Mouse (Mus musculus) liver, embryonic 11.5 days (tissue): ENCODE results near the gene Sat2. TPM values are rescaled to one million over a fixed set of nuclear protein-coding genes. Genes with fewer than 3 reads are reported as not detected.
A peak's percentile ranks its signal among the peaks of the same experiment; 100 is the strongest.

ENCODE experiments used
- ATAC-seq: fragments of 200-750 bp; cut with Nextera tagmentation; replicated peaks from 2 replicates; pipeline ENCODE4 v1.8.0; 2017; ENCODE audit warnings: moderate number of reproducible peaks, mild to moderate bottlenecking, moderate TSS enrichment, moderate library complexity; ENCODE audit not compliant: low FRiP score
- DNase-seq: peaks from one replicate; pipeline ENCODE4 v3.0.0-alpha.2; 2017; ENCODE audit warnings: low spot score
- H3K27ac ChIP-seq: fragments of 300-500 bp; sonication (generic); 2 replicates; pipeline ENCODE4 v1.5.1; 2014; ENCODE audit warnings: mild to moderate bottlenecking, low read depth, low read length, control low read depth
- H3K27me3 ChIP-seq: fragments of 300-500 bp; sonication (generic); replicated peaks from 2 replicates; pipeline ENCODE4 v1.6.1; 2014; ENCODE audit warnings: low read length, mixed read lengths; ENCODE audit not compliant: control insufficient read depth, insufficient read depth
- H3K36me3 ChIP-seq: fragments of 300-500 bp; sonication (generic); 2 replicates; pipeline ENCODE4 v1.6.1; 2014; ENCODE audit warnings: mild to moderate bottlenecking, low read length, moderate library complexity, mixed read lengths; ENCODE audit not compliant: control insufficient read depth, insufficient read depth
- H3K4me1 ChIP-seq: fragments of 300-500 bp; sonication (generic); replicated peaks from 2 replicates; pipeline ENCODE4 v1.6.1; 2014; ENCODE audit warnings: low read length, mixed read lengths; ENCODE audit not compliant: control insufficient read depth, insufficient read depth
- H3K4me2 ChIP-seq: fragments of 300-500 bp; sonication (generic); 2 replicates; pipeline ENCODE4 v1.6.1; 2014; ENCODE audit warnings: mild to moderate bottlenecking, control low read depth, moderate library complexity
- H3K4me3 ChIP-seq: fragments of 300-500 bp; sonication (generic); 2 replicates; pipeline ENCODE4 v1.5.1; 2014; ENCODE audit warnings: low read depth, low read length, control low read depth
- H3K9ac ChIP-seq: fragments of 300-500 bp; sonication (generic); 2 replicates; pipeline ENCODE4 v1.6.1; 2014; ENCODE audit warnings: low read depth, low read length, control low read depth
- H3K9me3 ChIP-seq: fragments of 300-500 bp; sonication (generic); 2 replicates; pipeline ENCODE4 v1.6.1; 2016; ENCODE audit warnings: low read length, inconsistent platforms, mixed read lengths; ENCODE audit not compliant: control insufficient read depth
- WGBS: fragments of 180-500 bp; shearing (Covaris S2); extraction: QIAGEN DNeasy Blood & Tissue Kit; methylation state at CpG from one replicate; pipeline ENCODE4 v1.1.7; 2014; 5-methylcytosine and 5-hydroxymethylcytosine counted together
- microRNA counts: library from miRNA; unstranded; fragments of <30 nt; microRNA quantifications from one replicate; lab custom pipeline; 2015
- microRNA-seq: library from miRNA; unstranded; fragments of <30 nt; microRNA quantifications from one replicate; pipeline ENCODE4, GENCODE M21; 2017; ENCODE audit warnings: borderline number of aligned reads
- polyA plus RNA-seq: library from polyadenylated mRNA; unstranded; fragments of >200 nt; fragmentation: Nextera tagmentation; extraction: Ambion mirVana; gene quantifications from 2 replicates; pipeline ENCODE4 v1.2.1, GENCODE M21; 2014

Sat2 gene
- polyA plus RNA-seq, 1 experiment from 2014 or later, result 16.7 TPM

DNA sequence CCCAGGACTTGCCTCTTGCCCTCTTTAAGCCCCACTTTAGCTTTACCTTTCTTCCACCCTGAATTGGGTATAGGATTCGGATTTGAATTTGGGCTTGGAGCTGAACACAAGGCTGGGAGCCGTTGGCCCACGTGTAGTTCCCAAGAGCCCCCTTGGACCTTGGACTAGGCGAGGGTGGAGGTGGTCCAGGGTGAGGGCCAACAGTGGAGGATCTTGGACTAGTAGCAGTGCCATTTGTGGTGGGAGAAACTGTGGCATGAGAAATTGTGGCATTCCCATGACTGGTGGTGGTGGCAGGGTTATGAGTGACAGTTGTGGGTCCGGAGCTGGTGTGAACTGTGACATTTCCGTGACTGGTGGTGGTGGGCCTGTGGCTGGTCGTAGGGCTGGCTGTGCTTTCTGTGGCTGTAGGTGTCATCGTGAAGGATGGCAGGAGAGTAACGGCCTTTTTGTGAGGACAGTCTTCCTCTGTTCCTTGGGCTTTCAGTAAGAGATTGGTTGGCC is 43.7 kb downstream of the Sat2 start:
- ATAC-seq (no peak), DNase-seq (no peak)
- Histone ChIP-seq H3K36me3 (peaks cover 45% of the 10 kb centered on the region), H3K4me2 (peak overlapping the region; percentile 13; the same call in 1 of the 2 replicates), H3K27me3 (no peaks in the 10 kb centered on the region), H3K27ac (0 out of 2 replicates have a peak overlapping the region, but pooled peaks have one; percentile 39), H3K9me3 (no peaks in the 10 kb centered on the region), H3K4me1 (peaks cover 37% of the 10 kb centered on the region), H3K4me3 (no peak overlapping the region; the same call in 1 of the 2 replicates), H3K9ac (no peak overlapping the region)
- 71% methylated on average over 9 of the region's 9 CpGs for WGBS

DNA sequence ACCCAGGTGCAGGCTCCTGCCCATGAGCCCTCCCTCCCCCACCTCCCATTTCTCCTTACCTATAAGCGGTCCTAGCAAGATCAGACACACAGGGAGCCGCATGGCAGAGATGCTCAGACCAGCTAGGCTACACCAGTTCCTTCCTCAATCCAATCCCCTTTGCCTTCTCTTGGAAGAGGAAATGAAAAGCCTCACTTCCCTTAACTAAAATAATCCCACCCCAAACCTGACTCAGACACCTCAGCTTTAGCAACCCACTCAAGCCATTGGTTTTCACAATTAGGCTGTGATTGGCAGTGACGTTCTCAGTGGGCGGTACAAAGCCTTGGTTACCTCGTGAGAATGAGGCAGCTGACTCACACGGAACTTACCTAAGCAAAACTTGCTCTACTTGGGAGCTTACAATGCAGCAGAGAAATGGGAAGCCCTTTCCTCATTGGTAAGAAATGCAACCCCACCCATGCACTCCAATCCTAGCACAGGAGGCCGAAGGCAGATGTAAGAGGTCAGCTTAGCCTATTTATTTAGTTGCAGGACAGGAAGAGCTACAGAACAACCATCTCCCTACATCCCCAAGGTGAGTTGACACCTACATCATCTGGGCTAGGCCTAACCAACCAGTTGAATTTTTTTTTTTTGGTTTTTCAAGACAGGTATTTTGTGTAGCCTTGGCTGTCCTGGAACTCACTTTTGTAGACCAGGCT is 44.3 kb downstream of the Sat2 start, which contains the start of gene Cd68:
Cd68 (minus strand) TSS at position 193 of the 704 bp plus-strand sequence.
- no peak for DNase-seq
- 0 out of 2 replicates have a peak, but pooled peaks have one; percentile 5 for ATAC-seq
- H3K4me2 ChIP-seq, result peak within 1 kb of the TSS; percentile 13
- 18% methylated on average over 7 of the region's 7 CpGs for WGBS
- H3K9me3 ChIP-seq, result no peaks in the 10 kb centered on the region
- H3K4me1 ChIP-seq, result peaks cover 33% of the 10 kb centered on the region
- no peak within 1 kb of the TSS; the same call in 1 of the 2 replicates for H3K4me3 ChIP-seq
- peak within 1 kb of the TSS; percentile 39; the same call in 1 of the 2 replicates for H3K27ac ChIP-seq
- no peaks in the 10 kb centered on the region for H3K27me3 ChIP-seq
- no peak within 1 kb of the TSS for H3K9ac ChIP-seq
- H3K36me3 ChIP-seq, result peaks cover 51% of the 10 kb centered on the region

DNA sequence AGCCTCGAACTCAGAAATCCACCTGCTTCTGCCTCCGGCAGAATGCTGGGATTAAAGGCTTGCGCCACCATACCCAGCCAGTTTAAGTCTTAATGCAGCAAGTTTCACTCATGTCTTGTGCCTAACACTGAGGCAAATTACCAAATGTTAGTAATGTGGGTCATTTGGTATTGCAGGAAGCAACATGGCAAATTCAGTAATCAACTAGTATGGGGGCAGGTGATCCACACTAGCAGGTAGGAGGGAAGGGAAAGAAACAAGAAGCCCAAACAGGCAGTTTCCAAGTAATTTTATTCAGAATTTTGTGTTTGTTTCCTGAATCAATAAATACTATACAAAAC is 44.8 kb downstream of the Sat2 start:
- Histone ChIP-seq H3K36me3 (peaks cover 51% of the 10 kb centered on the region), H3K27me3 (no peaks in the 10 kb centered on the region), H3K4me1 (peaks cover 28% of the 10 kb centered on the region), H3K4me2 (no peak overlapping the region), H3K4me3 (no peak overlapping the region), H3K9me3 (no peaks in the 10 kb centered on the region), H3K9ac (no peak overlapping the region), H3K27ac (no peak overlapping the region)
- no peak for DNase-seq
- no peak for ATAC-seq
- 76% methylated on average over 3 of the region's 3 CpGs for WGBS

DNA sequence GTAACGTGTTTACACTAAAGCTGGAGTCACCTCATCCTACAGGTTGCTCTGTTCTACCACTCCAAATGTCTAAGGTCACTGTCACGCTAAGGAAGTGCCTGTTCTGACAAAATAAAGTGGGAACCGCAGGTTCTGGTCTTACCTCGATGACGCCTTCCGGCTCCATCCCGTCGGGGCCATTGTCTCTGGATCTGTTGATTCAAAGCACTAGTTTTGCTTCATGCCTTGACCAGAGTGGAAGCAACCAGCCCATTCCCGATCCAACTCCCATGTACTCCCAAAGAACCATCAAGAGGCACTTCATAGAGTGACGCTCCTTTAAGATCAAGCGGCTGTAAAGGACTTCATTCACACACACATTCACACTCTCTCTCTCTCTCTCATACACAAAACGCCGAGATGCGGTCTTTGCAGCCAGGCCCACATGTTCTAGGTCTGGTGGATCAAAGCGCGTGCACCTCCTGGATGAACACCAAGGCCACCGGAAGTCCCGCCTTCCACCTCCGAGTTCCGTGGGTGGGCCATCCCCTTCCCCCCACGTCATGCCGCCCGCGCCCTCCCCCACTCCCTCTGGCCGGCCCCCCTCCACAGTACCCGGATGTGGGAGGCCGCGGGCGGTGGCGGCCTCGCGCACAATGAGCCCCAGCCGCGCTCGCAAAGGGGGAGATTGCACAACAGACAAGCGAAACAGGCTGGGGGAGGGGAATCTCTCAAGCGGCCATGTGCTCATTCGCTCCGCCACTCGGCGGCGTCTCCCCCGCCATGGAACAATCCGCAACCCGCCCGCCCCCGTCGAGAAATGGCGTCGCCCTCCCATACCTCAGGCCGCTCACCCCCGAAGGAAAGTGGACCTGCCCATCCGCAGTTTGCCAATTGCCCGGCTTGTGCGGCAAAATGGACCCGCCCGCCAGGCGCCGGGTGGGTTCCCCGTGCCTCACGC is 49.2 kb downstream of the Sat2 start:
- ATAC-seq (peak; percentile 56), DNase-seq (peak; percentile 90)
- H3K4me1 ChIP-seq, result peaks cover 17% of the 10 kb centered on the region
- peak overlapping the region; percentile 95 for H3K27ac ChIP-seq
- peaks cover 45% of the 10 kb centered on the region for H3K36me3 ChIP-seq
- under 1% methylated on average over 61 of the region's 61 CpGs for WGBS
- peak overlapping the region; percentile 100 for H3K9ac ChIP-seq
- H3K4me3 ChIP-seq, result peak overlapping the region; percentile 81
- H3K4me2 ChIP-seq, result peak overlapping the region; percentile 96
- H3K9me3 ChIP-seq, result no peaks in the 10 kb centered on the region
- H3K27me3 ChIP-seq, result no peaks in the 10 kb centered on the region

DNA sequence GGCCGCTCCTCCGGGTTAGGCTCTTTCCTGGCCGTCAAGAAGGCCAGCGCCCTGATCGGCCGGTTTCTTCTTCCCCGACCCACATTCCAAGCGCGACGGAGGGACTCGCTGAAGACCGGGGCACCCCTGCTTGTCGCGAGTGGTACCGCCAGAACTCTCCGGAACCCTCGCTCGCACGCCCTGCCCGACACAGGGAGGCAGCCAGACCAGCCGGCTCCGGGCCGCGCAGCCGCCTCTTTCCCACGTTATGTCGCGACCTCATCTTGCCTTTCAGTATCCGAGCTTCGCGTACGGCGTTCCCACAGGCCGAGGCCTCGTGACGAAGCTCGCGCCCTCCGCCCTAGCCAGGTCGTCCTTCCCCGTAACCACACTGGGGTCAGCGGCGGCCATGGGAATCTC is 49.9 kb downstream of the Sat2 start:
- H3K4me3 ChIP-seq, result peak overlapping the region; percentile 81
- H3K4me2 ChIP-seq, result peak overlapping the region; percentile 96
- H3K27ac ChIP-seq, result peak overlapping the region; percentile 95
- DNase-seq (peak; percentile 62), ATAC-seq (no peak)
- H3K27me3 ChIP-seq, result no peaks in the 10 kb centered on the region
- peaks cover 17% of the 10 kb centered on the region for H3K4me1 ChIP-seq
- H3K9me3 ChIP-seq, result no peaks in the 10 kb centered on the region
- WGBS, result 1% methylated on average over 43 of the region's 43 CpGs
- H3K36me3 ChIP-seq, result peaks cover 52% of the 10 kb centered on the region
- H3K9ac ChIP-seq, result peak overlapping the region; percentile 100

DNA sequence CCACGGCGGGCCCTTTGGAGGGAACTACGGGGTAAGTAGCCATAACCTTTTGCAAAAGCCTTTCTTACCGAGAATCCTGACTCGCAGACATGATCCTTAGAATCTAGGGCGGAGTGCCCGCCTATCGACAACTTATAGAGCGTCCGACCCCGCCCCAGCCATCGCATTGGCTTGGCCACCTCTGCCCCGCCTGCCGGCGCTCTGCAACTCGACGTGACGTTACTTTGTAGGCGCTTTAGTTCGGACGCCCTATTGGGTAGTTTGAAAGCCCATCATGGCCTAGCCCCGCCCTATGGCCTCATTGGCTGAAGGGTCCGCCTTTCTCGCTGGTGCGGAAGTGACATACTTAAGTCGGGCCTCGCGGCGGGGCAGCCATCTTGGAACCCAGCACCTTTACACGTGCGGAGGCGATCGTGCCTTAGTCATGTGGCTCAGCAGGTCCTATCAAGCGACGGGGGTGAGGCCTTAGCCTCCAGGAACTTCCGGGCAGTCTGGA is 50.4 kb downstream of the Sat2 start, which contains the start of gene Eif4a1:
Eif4a1 (minus strand) TSS at position 213 of the 496 bp plus-strand sequence.
- no peaks in the 10 kb centered on the region for H3K27me3 ChIP-seq
- H3K36me3 ChIP-seq, result peaks cover 54% of the 10 kb centered on the region
- peak within 1 kb of the TSS; percentile 96 for H3K4me2 ChIP-seq
- under 1% methylated on average over 36 of the region's 36 CpGs for WGBS
- H3K27ac ChIP-seq, result peak within 1 kb of the TSS; percentile 95
- peak; percentile 98 for DNase-seq
- H3K4me1 ChIP-seq, result peaks cover 17% of the 10 kb centered on the region
- ATAC-seq, result peak; percentile 97
- peak within 1 kb of the TSS; percentile 81 for H3K4me3 ChIP-seq
- peak within 1 kb of the TSS; percentile 100 for H3K9ac ChIP-seq
- no peaks in the 10 kb centered on the region for H3K9me3 ChIP-seq

MicroRNAs within 50 kb of the gene (microRNA counts, 519-probe panel; counts per million panel counts)
- microRNA mmu-miR-1934 (lab: Ali Mortazavi, UCI) (not detected), microRNA mmu-miR-467f (lab: Ali Mortazavi, UCI) (3,073 counts per million, percentile 12 among the panel's probes with 10 or more counts)

Small RNA genes lying within 50 kb of the gene (microRNA-seq; reads per million reads assigned to microRNA genes)
- gene Mir1934 (14.8 reads per million, percentile 27 among the genes with 10 or more reads in this experiment), gene Mir467f (not detected)

Other genes starting within 250 kb of the Sat2 start
- 151 and 178 TPM in 2 replicates for gene Naa38, start 226.5 kb upstream of the Sat2 start, polyA plus RNA-seq
- 19.7 and 19.9 TPM in 2 replicates for gene Cyb5d1, start 226.4 kb upstream of the Sat2 start, polyA plus RNA-seq
- 20.4 and 26.2 TPM in 2 replicates for gene Tmem88, start 223.8 kb upstream of the Sat2 start, polyA plus RNA-seq
- gene Kdm6b, start 208.3 kb upstream of the Sat2 start, polyA plus RNA-seq, result 15.4 and 17.4 TPM in 2 replicates
- 0.14 and 0.52 TPM in 2 replicates for gene Dnah2, start 72.9 kb upstream of the Sat2 start, polyA plus RNA-seq
- 1.8 and 2.4 TPM in 2 replicates for gene Efnb3, start 61.8 kb upstream of the Sat2 start, polyA plus RNA-seq
- gene Wrap53, start 41.8 kb upstream of the Sat2 start, polyA plus RNA-seq, result 33.7 and 39.3 TPM in 2 replicates
- 196 and 198 TPM in 2 replicates for gene Trp53, start 41.7 kb upstream of the Sat2 start, polyA plus RNA-seq
- gene Atp1b2, start 16.1 kb upstream of the Sat2 start, polyA plus RNA-seq, result 76.2 and 79.5 TPM in 2 replicates
- 42.9 and 43.8 TPM in 2 replicates for gene Shbg, start 4.1 kb upstream of the Sat2 start, polyA plus RNA-seq
- gene Fxr2, start 11.0 kb downstream of the Sat2 start, polyA plus RNA-seq, result 22.8 and 26.2 TPM in 2 replicates
- gene Sox15, start 33.3 kb downstream of the Sat2 start, polyA plus RNA-seq, result not detected in 2 replicates
- gene Mpdu1, start 40.6 kb downstream of the Sat2 start, polyA plus RNA-seq, result 20.7 and 24.0 TPM in 2 replicates
- 21.0 and 22.0 TPM in 2 replicates for gene Cd68, start 44.1 kb downstream of the Sat2 start, polyA plus RNA-seq
- gene Eif4a1, start 50.4 kb downstream of the Sat2 start, polyA plus RNA-seq, result 755 and 757 TPM in 2 replicates
- 75.4 and 79.1 TPM in 2 replicates for gene Senp3, start 60.1 kb downstream of the Sat2 start, polyA plus RNA-seq
- 0.37 TPM in 1 of 2 replicates, not detected in the other for gene Tnfsf13, start 63.8 kb downstream of the Sat2 start, polyA plus RNA-seq
- gene Tnfsf12, start 73.8 kb downstream of the Sat2 start, polyA plus RNA-seq, result 4.5 and 6.0 TPM in 2 replicates
- 1.7 and 2.6 TPM in 2 replicates for gene Tnfsfm13, start 74.1 kb downstream of the Sat2 start, polyA plus RNA-seq
- 46.1 and 48.9 TPM in 2 replicates for gene Polr2a, start 136.6 kb downstream of the Sat2 start, polyA plus RNA-seq
- gene Slc35g3, start 139.9 kb downstream of the Sat2 start, polyA plus RNA-seq, result not detected in 2 replicates
- 0.90 and 1.0 TPM in 2 replicates for gene Zbtb4, start 143.9 kb downstream of the Sat2 start, polyA plus RNA-seq
- gene Chrnb1, start 173.9 kb downstream of the Sat2 start, polyA plus RNA-seq, result 1.3 and 1.4 TPM in 2 replicates
- 1.2 TPM in 2 replicates for gene Fgf11, start 179.8 kb downstream of the Sat2 start, polyA plus RNA-seq
- 0.96 and 1.2 TPM in 2 replicates for gene Tmem102, start 183.6 kb downstream of the Sat2 start, polyA plus RNA-seq
- gene Gm39566, start 193.3 kb downstream of the Sat2 start, polyA plus RNA-seq, result not detected in 2 replicates
- gene Spem2, start 196.4 kb downstream of the Sat2 start, polyA plus RNA-seq, result not detected in 2 replicates
- gene Spem1, start 200.2 kb downstream of the Sat2 start, polyA plus RNA-seq, result not detected in 2 replicates
- 2.8 and 3.4 TPM in 2 replicates for gene Nlgn2, start 215.8 kb downstream of the Sat2 start, polyA plus RNA-seq
- 336 and 370 TPM in 2 replicates for gene Tmem256, start 216.5 kb downstream of the Sat2 start, polyA plus RNA-seq
- 63.5 and 70.1 TPM in 2 replicates for gene Plscr3, start 224.4 kb downstream of the Sat2 start, polyA plus RNA-seq
- gene Tnk1, start 236.7 kb downstream of the Sat2 start, polyA plus RNA-seq, result 0.57 and 0.62 TPM in 2 replicates